12 mouse cellular contexts compared by ENCODE assay signal in the genomic region with DNA sequence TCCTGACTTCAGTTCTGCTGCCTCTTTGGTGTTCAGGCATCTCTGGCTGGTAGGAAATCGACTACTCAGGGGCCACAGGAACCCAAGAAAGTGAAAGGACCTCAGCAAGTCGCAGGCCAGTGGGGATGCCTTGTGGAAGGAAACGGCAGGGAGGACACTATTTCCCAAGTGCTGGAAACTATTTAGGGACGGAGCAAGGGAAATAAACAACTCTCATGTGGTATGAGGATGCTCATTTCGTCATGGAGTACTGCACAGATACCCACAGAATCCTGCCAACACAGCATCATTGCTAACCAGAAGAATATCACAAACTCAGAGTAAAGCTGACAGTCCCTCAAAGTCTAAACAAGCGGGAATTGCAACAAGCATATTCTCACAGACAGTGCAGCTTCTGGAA. TPM values are rescaled to one million over a fixed set of nuclear protein-coding genes. Genes with fewer than 3 reads are reported as not detected.
DNase-seq lines count a peak whose midpoint lies in the region; ATAC-seq and TF ChIP-seq lines count a peak whose summit lies in the region.
"Had no signal": no experiment of that assay in that cellular context is flagged by ENCODE, and none has a peak within 500 bp of the region (broad histone marks: within the 10 kb centered on the region; RNA-seq: fewer than 3 reads in every experiment).

No protein-coding gene starts in this region.

- H3K36me3 ChIP-seq in hindbrain, embryonic 15.5 days, result no peaks in the 10 kb centered on the region
- H3K36me3 ChIP-seq in hindbrain, embryonic 10.5 days, result no peaks in the 10 kb centered on the region
- H3K36me3 ChIP-seq in lung, embryonic 14.5 days (ENCODE audit: insufficient read depth), result no peaks in the 10 kb centered on the region
- no peaks in the 10 kb centered on the region for H3K36me3 ChIP-seq in hindbrain, postnatal 0 days (ENCODE audit: insufficient read depth, low read length)
- no peaks in the 10 kb centered on the region for H3K36me3 ChIP-seq in liver, postnatal 0 days (replicated peaks; ENCODE audit: insufficient read depth, low read length)
- H3K36me3 ChIP-seq in forebrain, embryonic 12.5 days (replicated peaks), result no peaks in the 10 kb centered on the region
- H3K36me3 ChIP-seq: embryonic facial prominence, embryonic 15.5 days; limb, embryonic 10.5 days had no signal

- H3K9ac ChIP-seq in hindbrain, embryonic 15.5 days, result no peak overlapping the region
- H3K9ac ChIP-seq in lung, embryonic 14.5 days, result no peak overlapping the region
- H3K9ac ChIP-seq in hindbrain, postnatal 0 days (replicated peaks; ENCODE audit: low read length), result no peak overlapping the region
- no peak overlapping the region for H3K9ac ChIP-seq in liver, postnatal 0 days (replicated peaks)
- no peak overlapping the region for H3K9ac ChIP-seq in forebrain, embryonic 12.5 days
- H3K9ac ChIP-seq: embryonic facial prominence, embryonic 15.5 days had no signal

- DNase-seq in hindbrain, embryonic 10.5 days (ENCODE audit: low spot score), result no peak
- DNase-seq in lung, embryonic 14.5 days, result no peak
- no peak for DNase-seq in lung, postnatal 14 days
- DNase-seq in hindbrain, postnatal 0 days (ENCODE audit: low spot score), result no peak
- no peak for DNase-seq in liver, postnatal 0 days
- DNase-seq: cerebellum, adult 18-20 months; gastrocnemius, postnatal 36 days had no signal

- 71% methylated on average over 6 of the region's 6 CpGs for WGBS in hindbrain, embryonic 15.5 days
- 59% methylated on average over 6 of the region's 6 CpGs for WGBS in hindbrain, embryonic 10.5 days
- 30% methylated on average over 6 of the region's 6 CpGs for WGBS in lung, embryonic 14.5 days
- 61% methylated on average over 6 of the region's 6 CpGs for WGBS in hindbrain, postnatal 0 days
- WGBS in liver, postnatal 0 days (ENCODE audit: insufficient replicate concordance), result 24% methylated on average over 6 of the region's 6 CpGs
- 70% methylated on average over 6 of the region's 6 CpGs for WGBS in forebrain, embryonic 12.5 days

- H3K27me3 ChIP-seq in hindbrain, embryonic 15.5 days, result no peaks in the 10 kb centered on the region
- H3K27me3 ChIP-seq in hindbrain, embryonic 10.5 days (ENCODE audit: insufficient read depth, poor library complexity, severe bottlenecking), result peaks cover 92% of the 10 kb centered on the region
- peaks cover 34% of the 10 kb centered on the region for H3K27me3 ChIP-seq in lung, embryonic 14.5 days (ENCODE audit: insufficient read depth, low read length)
- no peaks in the 10 kb centered on the region for H3K27me3 ChIP-seq in hindbrain, postnatal 0 days (ENCODE audit: insufficient read depth, low read length)
- H3K27me3 ChIP-seq in liver, postnatal 0 days (ENCODE audit: insufficient read depth, low read length), result peaks cover 27% of the 10 kb centered on the region
- peaks cover 62% of the 10 kb centered on the region for H3K27me3 ChIP-seq in forebrain, embryonic 12.5 days

- TF ChIP-seq CTCF in lung, embryonic 14.5 days (IDR thresholded peaks at IDR 0.05; ENCODE audit: low read depth), result no peak
- no peak for TF ChIP-seq CTCF in hindbrain, postnatal 0 days (IDR thresholded peaks at IDR 0.05; ENCODE audit: low read depth)
- TF ChIP-seq CTCF in liver, postnatal 0 days (IDR thresholded peaks at IDR 0.05; ENCODE audit: low read depth), result no peak

- no peak for TF ChIP-seq EP300 in liver, postnatal 0 days (IDR thresholded peaks at IDR 0.05; ENCODE audit: low read depth)

- no peak overlapping the region for H3K27ac ChIP-seq in hindbrain, embryonic 15.5 days (replicated peaks)
- no peak overlapping the region for H3K27ac ChIP-seq in hindbrain, embryonic 10.5 days
- H3K27ac ChIP-seq in lung, embryonic 14.5 days (ENCODE audit: low read depth), result no peak overlapping the region
- no peak overlapping the region for H3K27ac ChIP-seq in hindbrain, postnatal 0 days
- no peak overlapping the region for H3K27ac ChIP-seq in liver, postnatal 0 days (ENCODE audit: low read depth)
- H3K27ac ChIP-seq in forebrain, embryonic 12.5 days, result no peak overlapping the region
- H3K27ac ChIP-seq: embryonic facial prominence, embryonic 15.5 days; limb, embryonic 10.5 days had no signal

- peak overlapping the region; percentile 98 for H3K4me2 ChIP-seq in hindbrain, embryonic 15.5 days
- peak overlapping the region; percentile 20; the same call in 1 of the 2 replicates for H3K4me2 ChIP-seq in lung, embryonic 14.5 days
- peak overlapping the region; percentile 96 for H3K4me2 ChIP-seq in hindbrain, postnatal 0 days (ENCODE audit: low read depth, low read length)
- peak overlapping the region; percentile 4; the same call in 1 of the 2 replicates for H3K4me2 ChIP-seq in liver, postnatal 0 days (ENCODE audit: low read depth, low read length)
- no peak overlapping the region for H3K4me2 ChIP-seq in forebrain, embryonic 12.5 days
- H3K4me2 ChIP-seq: embryonic facial prominence, embryonic 15.5 days had no signal

- ATAC-seq in hindbrain, embryonic 15.5 days (ENCODE audit: low FRiP score, low read depth), result no peak
- no peak for ATAC-seq in lung, embryonic 14.5 days (ENCODE audit: insufficient read depth)
- ATAC-seq in hindbrain, postnatal 0 days, result no peak
- ATAC-seq in liver, postnatal 0 days, result no peak
- no peak for ATAC-seq in forebrain, embryonic 12.5 days (ENCODE audit: low FRiP score)
- ATAC-seq: forebrain, embryonic 16.5 days had no signal

- peaks cover 68% of the 10 kb centered on the region for H3K4me1 ChIP-seq in hindbrain, embryonic 15.5 days (replicated peaks)
- peaks cover 42% of the 10 kb centered on the region for H3K4me1 ChIP-seq in hindbrain, embryonic 10.5 days (replicated peaks)
- peaks cover 6% of the 10 kb centered on the region; the same call in 1 of the 2 replicates for H3K4me1 ChIP-seq in lung, embryonic 14.5 days (ENCODE audit: insufficient read depth)
- H3K4me1 ChIP-seq in hindbrain, postnatal 0 days (ENCODE audit: insufficient read depth, low read length), result peaks cover 34% of the 10 kb centered on the region
- peaks cover 31% of the 10 kb centered on the region for H3K4me1 ChIP-seq in liver, postnatal 0 days (ENCODE audit: insufficient read depth)
- H3K4me1 ChIP-seq in forebrain, embryonic 12.5 days, result peaks cover 27% of the 10 kb centered on the region

- H3K9me3 ChIP-seq in hindbrain, embryonic 15.5 days, result no peaks in the 10 kb centered on the region
- no peaks in the 10 kb centered on the region for H3K9me3 ChIP-seq in hindbrain, embryonic 10.5 days
- no peaks in the 10 kb centered on the region for H3K9me3 ChIP-seq in lung, embryonic 14.5 days (ENCODE audit: low read depth, low read length)
- no peaks in the 10 kb centered on the region for H3K9me3 ChIP-seq in hindbrain, postnatal 0 days (ENCODE audit: low read length)
- no peaks in the 10 kb centered on the region for H3K9me3 ChIP-seq in liver, postnatal 0 days (ENCODE audit: low read length)
- no peaks in the 10 kb centered on the region for H3K9me3 ChIP-seq in forebrain, embryonic 12.5 days
- H3K9me3 ChIP-seq: embryonic facial prominence, embryonic 15.5 days; limb, embryonic 10.5 days had no signal

- H3K4me3 ChIP-seq in hindbrain, embryonic 15.5 days, result no peak overlapping the region; the same call in 1 of the 2 replicates
- H3K4me3 ChIP-seq in hindbrain, embryonic 10.5 days, result no peak overlapping the region
- no peak overlapping the region for H3K4me3 ChIP-seq in lung, embryonic 14.5 days (ENCODE audit: low read depth, low read length)
- H3K4me3 ChIP-seq in hindbrain, postnatal 0 days (ENCODE audit: low read length), result no peak overlapping the region
- H3K4me3 ChIP-seq in liver, postnatal 0 days (ENCODE audit: low read depth, low read length), result no peak overlapping the region
- no peak overlapping the region for H3K4me3 ChIP-seq in forebrain, embryonic 12.5 days (replicated peaks)
- H3K4me3 ChIP-seq: embryonic facial prominence, embryonic 15.5 days; limb, embryonic 10.5 days had no signal

RNA-seq across cellular contexts. Expression of gene Rassf5, which starts 2.1 kb away (rescaled TPM):
- polyA plus RNA-seq in hindbrain, embryonic 15.5 days (2015; fragmentation: Nextera tagmentation; extraction: Ambion mirVana), result 4.8 and 5.7 TPM in 2 replicates
- 1.4 and 1.6 TPM in 2 replicates for polyA plus RNA-seq in hindbrain, embryonic 10.5 days (2016; fragmentation: Nextera tagmentation; extraction: Ambion mirVana)
- 3.1 and 3.7 TPM in 2 replicates for polyA plus RNA-seq in lung, embryonic 14.5 days (2014; fragmentation: Nextera tagmentation; extraction: Ambion mirVana)
- 12.9 and 41.5 TPM in 2 replicates for total RNA-seq in hindbrain, postnatal 0 days (2014; rRNA removed)
- polyA plus RNA-seq in hindbrain, postnatal 0 days (2015; fragmentation: Nextera tagmentation; extraction: Ambion mirVana), result 8.1 and 8.3 TPM in 2 replicates
- 7.7 and 8.0 TPM in 2 replicates for polyA plus RNA-seq in liver, postnatal 0 days (2015; fragmentation: Nextera tagmentation; extraction: Ambion mirVana)
- polyA plus RNA-seq in forebrain, embryonic 12.5 days (2016; fragmentation: Nextera tagmentation; extraction: Ambion mirVana), result 0.98 and 1.1 TPM in 2 replicates

RNA-seq across cellular contexts. Expression of gene Ikbke, which starts 36.5 kb away (rescaled TPM):
- polyA plus RNA-seq in hindbrain, embryonic 15.5 days (2015; fragmentation: Nextera tagmentation; extraction: Ambion mirVana), result 1.2 and 2.3 TPM in 2 replicates
- polyA plus RNA-seq in hindbrain, embryonic 10.5 days (2016; fragmentation: Nextera tagmentation; extraction: Ambion mirVana), result 1.0 and 1.5 TPM in 2 replicates
- 2.0 and 2.3 TPM in 2 replicates for polyA plus RNA-seq in lung, embryonic 14.5 days (2014; fragmentation: Nextera tagmentation; extraction: Ambion mirVana)
- 0.75 and 1.5 TPM in 2 replicates for total RNA-seq in hindbrain, postnatal 0 days (2014; rRNA removed)
- polyA plus RNA-seq in hindbrain, postnatal 0 days (2015; fragmentation: Nextera tagmentation; extraction: Ambion mirVana), result 1.2 TPM in 2 replicates
- 3.9 and 4.4 TPM in 2 replicates for polyA plus RNA-seq in liver, postnatal 0 days (2015; fragmentation: Nextera tagmentation; extraction: Ambion mirVana)
- 0.72 and 0.88 TPM in 2 replicates for polyA plus RNA-seq in forebrain, embryonic 12.5 days (2016; fragmentation: Nextera tagmentation; extraction: Ambion mirVana)
